Mouse (Mus musculus): Measurements from ENCODE around the gene Gm9803. TPM values are rescaled to one million over a fixed set of nuclear protein-coding genes. Genes with fewer than 3 reads are reported as not detected.
"Not testable (repeated sequence)": the region's sequence is repeated elsewhere in the genome, so short reads cannot be mapped to it uniquely, and the experiment has no call there.

The Gm9803 gene
- total RNA-seq (2017) = 1.4 TPM in 1 of 2 replicates, not detected in the other

DNA sequence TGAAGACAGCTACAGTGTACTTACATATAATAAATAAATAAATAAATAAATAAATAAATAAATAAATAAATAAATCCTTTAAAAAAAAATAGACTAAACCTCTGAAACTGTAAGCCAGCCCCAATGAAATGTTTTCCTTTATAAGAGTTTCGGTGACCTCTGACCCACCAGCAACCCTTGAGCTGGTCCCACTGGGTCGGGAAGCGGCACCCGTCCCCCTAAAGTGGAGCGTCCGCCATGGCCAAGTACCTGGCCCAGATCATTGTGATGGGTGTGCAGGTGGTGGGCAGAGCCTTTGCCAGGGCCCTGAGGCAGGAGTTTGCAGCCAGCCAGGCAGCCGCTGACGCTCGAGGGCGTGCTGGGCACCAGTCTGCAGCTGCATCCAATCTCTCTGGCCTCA is at the start of gene Gm9803:
TSS of gene Gm9803 (plus strand) at position 154 of the 400 bp plus-strand sequence.
- ATAC-seq (ENCODE audit: extremely low read depth, insufficient number of reproducible peaks, low FRiP score, poor library complexity, severe bottlenecking) = not testable (repeated sequence)

DNA sequence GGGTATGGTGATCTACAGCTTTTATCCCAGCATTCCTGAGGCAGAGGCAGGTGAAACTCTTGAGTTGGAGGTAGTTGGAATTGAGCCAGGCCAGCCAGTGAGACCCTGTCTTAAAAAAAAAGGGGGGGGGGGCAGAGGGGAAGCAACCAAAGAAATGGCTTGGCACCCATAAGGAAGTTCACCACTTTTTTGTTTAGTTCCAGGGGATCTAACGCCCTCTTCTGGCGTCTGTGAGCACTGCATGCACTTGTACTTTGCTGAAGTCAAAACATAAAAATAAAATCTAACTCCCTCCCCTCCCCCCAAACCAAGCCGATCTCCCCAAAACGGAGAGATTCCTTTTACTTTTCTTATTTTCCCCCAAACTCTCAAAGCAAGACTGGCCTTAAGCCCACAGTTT is 48.5 kb upstream of the Gm9803 start:
- no peak for ATAC-seq (ENCODE audit: extremely low read depth, insufficient number of reproducible peaks, low FRiP score, poor library complexity, severe bottlenecking)

DNA sequence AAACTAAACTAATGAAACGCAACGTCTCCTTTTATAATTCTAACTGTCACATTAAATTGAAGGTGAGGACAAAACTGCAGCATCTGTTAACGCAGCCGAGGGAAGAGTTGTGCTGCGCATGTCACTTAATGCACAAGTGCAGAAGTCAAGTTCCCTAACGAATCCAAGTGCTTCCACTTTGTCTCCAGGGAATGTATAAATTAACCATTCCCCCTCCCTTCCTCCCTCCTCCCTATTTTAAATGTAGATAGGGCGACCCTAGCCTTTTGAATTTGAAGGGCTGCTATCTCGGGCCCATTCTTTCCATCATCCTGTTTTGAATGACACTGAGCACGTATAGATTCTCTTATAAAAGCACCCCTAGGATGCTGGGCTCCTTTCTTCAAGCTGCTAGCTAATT is 46.4 kb upstream of the Gm9803 start:
- ATAC-seq (ENCODE audit: extremely low read depth, insufficient number of reproducible peaks, low FRiP score, poor library complexity, severe bottlenecking) = no peak

DNA sequence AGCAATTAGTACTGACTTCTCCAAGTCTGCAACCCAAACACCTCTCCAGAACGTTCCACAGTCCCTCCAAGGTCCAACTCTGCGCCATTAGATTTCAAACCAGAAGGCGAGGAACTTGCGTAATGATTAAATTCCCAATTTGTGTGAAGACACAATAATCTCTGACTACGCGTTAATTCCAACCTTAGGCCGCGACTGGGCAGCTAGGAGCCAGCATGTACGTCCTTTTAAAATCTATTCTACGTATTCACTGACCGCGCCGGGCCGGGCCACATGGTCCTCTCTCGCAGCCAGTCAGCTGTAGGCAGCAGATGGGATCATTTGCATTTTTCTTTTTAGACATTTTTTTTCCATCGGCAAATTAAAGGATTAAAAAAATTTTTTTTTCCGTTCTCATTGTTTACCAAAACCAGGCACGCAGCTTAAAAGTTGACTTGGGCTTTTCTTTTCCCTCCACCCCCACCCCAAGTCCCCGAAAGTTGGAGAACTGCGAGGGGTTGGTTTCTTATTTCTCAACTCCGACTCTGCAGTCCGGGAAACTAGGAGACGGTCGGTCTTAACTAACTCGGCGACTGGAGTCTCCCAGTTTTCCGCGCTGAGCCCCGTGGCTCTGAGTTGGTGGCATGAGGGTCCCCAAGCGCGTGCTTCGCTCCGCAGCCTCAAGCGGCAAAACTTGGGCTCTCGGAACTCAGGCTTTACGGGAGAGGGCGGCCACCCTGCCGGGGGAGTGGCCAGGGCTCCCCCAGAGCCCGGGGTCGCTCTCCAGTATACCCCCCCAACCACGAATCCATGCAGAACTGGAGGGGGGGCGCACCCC is 45.8 kb upstream of the Gm9803 start:
- no peak for ATAC-seq (ENCODE audit: extremely low read depth, insufficient number of reproducible peaks, low FRiP score, poor library complexity, severe bottlenecking)

- ATAC-seq (ENCODE audit: extremely low read depth, insufficient number of reproducible peaks, low FRiP score, poor library complexity, severe bottlenecking) = no peak
Measured at GRCm38 (mm10) chr10:43478751-43479435, 45.0 kb upstream of the Gm9803 start, which contains the start of gene Bend3. TSS of gene Bend3 (plus strand) at chr10:43478831.

GRCm38 (mm10) chr10:43479436-43480157 is 44.3 kb upstream of the Gm9803 start:
- peak; percentile 74 for ATAC-seq (ENCODE audit: extremely low read depth, insufficient number of reproducible peaks, low FRiP score, poor library complexity, severe bottlenecking)

DNA sequence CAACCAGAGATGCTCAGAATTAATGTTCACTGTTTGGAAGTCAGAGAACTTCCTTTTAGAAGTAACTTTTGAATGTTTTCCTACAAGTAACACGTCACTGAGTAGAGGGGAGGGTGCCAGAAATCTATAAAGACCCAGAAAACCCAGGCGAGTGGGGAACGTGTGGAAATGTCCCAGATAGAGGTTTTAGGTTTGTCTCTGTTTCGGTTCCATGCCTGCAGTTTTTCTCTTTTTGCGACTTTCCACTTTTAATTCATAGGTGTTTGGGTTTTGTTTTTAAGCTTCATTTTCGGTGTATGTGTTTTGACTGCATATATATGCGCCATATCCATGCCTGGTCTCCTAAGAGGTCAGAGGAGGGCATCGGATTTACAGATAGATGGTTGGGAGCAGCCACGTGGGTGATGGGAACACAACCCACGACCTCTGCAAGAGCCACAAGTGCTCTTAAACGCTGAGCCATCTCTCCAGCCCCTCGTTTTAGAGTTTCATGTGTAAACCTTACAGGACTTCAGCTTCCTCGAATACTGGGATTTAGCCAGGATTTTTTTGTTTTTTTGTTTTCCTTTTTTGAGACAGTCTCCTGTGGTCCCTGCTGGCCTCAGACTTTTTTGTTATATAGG is 43.5 kb upstream of the Gm9803 start:
- no peak for ATAC-seq (ENCODE audit: extremely low read depth, insufficient number of reproducible peaks, low FRiP score, poor library complexity, severe bottlenecking)

DNA sequence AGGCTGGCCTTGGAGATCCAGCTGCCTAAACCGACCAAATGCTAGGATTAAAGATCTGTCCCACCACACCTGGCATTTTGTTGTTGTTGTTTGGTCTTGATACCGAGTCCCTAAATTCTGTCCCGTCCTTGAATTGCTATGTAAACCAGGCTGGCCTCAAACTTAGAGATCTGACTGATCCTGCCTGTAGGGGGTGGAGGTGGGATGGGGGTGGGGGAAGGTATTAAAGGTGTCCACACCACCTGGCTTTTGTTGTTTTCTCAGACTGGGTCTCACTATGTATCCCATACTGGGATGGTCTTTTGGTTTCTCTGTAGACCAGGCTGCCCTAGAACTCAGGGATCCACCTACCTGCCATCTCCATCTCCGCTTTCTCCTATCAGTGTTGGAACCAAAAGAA is 42.7 kb upstream of the Gm9803 start:
- ATAC-seq (ENCODE audit: extremely low read depth, insufficient number of reproducible peaks, low FRiP score, poor library complexity, severe bottlenecking) = no peak

- no peak for ATAC-seq (ENCODE audit: extremely low read depth, insufficient number of reproducible peaks, low FRiP score, poor library complexity, severe bottlenecking)
Measured at GRCm38 (mm10) chr10:43482021-43482420, 41.9 kb upstream of the Gm9803 start.

GRCm38 (mm10) chr10:43483426-43483995 is 40.4 kb upstream of the Gm9803 start:
- no peak for ATAC-seq (ENCODE audit: extremely low read depth, insufficient number of reproducible peaks, low FRiP score, poor library complexity, severe bottlenecking)

- no peak for ATAC-seq (ENCODE audit: extremely low read depth, insufficient number of reproducible peaks, low FRiP score, poor library complexity, severe bottlenecking)
Measured at GRCm38 (mm10) chr10:43485751-43486268, 38.1 kb upstream of the Gm9803 start.

DNA sequence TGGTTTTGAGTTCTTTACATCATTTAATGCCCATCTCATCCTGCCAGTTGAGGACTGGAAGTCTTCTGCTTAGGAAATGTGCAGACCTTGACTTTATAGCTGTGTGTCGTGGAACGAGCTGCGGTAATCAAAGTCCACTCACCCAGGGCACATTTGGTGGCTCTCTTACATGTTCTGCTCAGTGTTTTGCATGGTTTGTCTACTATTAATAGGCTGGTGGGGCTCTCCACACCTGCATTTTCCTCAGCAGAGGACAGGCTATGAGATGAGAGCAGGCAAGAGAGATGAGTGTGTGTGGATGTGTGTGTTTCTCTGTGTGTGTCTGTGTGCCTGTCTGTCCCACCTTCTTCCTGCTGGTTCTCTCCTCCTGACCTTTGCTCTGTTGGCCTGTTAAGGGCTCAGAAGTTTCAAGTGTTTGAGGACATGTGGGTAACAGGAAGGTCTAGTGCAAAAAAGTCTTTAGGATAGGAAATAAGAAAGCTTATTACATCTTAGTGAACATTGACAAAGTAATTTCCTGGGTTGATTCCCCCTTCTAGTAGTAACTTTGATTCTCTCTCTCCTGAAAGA is 36.4 kb upstream of the Gm9803 start:
- ATAC-seq (ENCODE audit: extremely low read depth, insufficient number of reproducible peaks, low FRiP score, poor library complexity, severe bottlenecking) = no peak

- no peak for ATAC-seq (ENCODE audit: extremely low read depth, insufficient number of reproducible peaks, low FRiP score, poor library complexity, severe bottlenecking)
Measured at GRCm38 (mm10) chr10:43488258-43488657, 35.6 kb upstream of the Gm9803 start.

GRCm38 (mm10) chr10:43489139-43489538 is 34.7 kb upstream of the Gm9803 start:
- no peak for ATAC-seq (ENCODE audit: extremely low read depth, insufficient number of reproducible peaks, low FRiP score, poor library complexity, severe bottlenecking)

GRCm38 (mm10) chr10:43489550-43489949 is 34.3 kb upstream of the Gm9803 start:
- ATAC-seq (ENCODE audit: extremely low read depth, insufficient number of reproducible peaks, low FRiP score, poor library complexity, severe bottlenecking) = no peak

DNA sequence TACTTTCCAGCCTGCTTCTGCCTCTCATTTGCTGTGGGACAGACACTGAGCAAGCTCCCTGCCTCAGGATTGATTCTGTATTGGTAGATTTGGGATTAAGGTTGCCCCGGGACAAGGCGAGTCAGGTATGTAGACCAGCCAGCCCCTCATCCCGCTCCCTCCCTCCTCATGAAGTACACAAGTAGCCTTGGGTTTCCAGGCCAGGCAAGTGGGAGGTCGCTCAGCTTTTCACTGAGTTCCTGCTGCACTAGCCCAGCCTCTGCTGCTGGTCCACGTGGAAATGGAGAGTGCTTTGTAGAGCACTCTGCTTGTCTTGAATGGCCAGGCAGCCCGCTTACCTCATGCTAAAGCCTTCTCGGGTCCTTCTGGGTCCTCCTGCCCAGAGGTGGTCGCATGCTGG is 33.9 kb upstream of the Gm9803 start:
- ATAC-seq (ENCODE audit: extremely low read depth, insufficient number of reproducible peaks, low FRiP score, poor library complexity, severe bottlenecking) = no peak

- ATAC-seq (ENCODE audit: extremely low read depth, insufficient number of reproducible peaks, low FRiP score, poor library complexity, severe bottlenecking) = no peak
Measured at GRCm38 (mm10) chr10:43490846-43491245, 33.0 kb upstream of the Gm9803 start.

DNA sequence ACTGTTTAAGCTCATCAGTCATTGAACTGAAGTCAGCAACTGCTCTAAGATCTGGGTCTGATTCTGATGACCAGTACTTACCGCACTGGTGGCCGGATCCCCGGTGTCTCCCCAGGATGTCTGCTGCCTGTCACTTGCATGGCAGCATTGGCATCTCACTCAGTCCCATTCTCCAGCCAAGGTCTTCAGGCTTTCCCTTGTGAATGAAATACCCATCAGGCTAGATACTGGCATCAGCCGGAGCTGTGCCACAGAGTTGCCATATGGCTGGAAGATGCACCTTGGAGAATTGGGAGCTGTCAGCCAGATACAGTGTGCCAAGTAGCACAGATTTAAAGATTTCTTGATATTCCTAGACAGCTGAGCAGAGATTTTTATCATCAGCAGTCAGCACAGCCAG is 21.3 kb upstream of the Gm9803 start:
- ATAC-seq (ENCODE audit: extremely low read depth, insufficient number of reproducible peaks, low FRiP score, poor library complexity, severe bottlenecking) = no peak

All from neutrophil, adult 5-6 weeks (primary cell).